Mouse (Mus musculus) small intestine, adult 2 months (tissue): Measurements from ENCODE around the gene Vwa2.

ENCODE experiments used
- CTCF ChIP-seq: fragments of 200-500 bp; IDR thresholded peaks from 2 replicates; pipeline ENCODE4 v1.5.1; 2012; ENCODE audit warnings: low read depth, mild to moderate bottlenecking, control low read depth, inconsistent platforms, low read length, moderate library complexity, mixed read lengths; ENCODE audit not compliant: insufficient replicate concordance, insufficient read length; ENCODE audit errors: extremely low read depth
- POLR2A ChIP-seq: fragments of 200-500 bp; IDR thresholded peaks from 2 replicates; pipeline ENCODE4 v1.6.1; 2012; ENCODE audit warnings: low read depth, mild to moderate bottlenecking, control low read depth, inconsistent platforms, low read length, moderate library complexity

GRCm38 (mm10) chr19:56828305-56828704, 45.7 kb upstream of the Vwa2 start:
- TF ChIP-seq CTCF, result no peak
- TF ChIP-seq POLR2A, result no peak
